Mouse (Mus musculus) limb, embryonic 14.5 days (tissue): ENCODE data around the gene Sema4f. TPM values are rescaled to one million over a fixed set of nuclear protein-coding genes. Genes with fewer than 3 reads are reported as not detected.
A peak's percentile ranks its signal among the peaks of the same experiment; 100 is the strongest.

ENCODE experiments used
- ATAC-seq: fragments of 200-750 bp; cut with Nextera tagmentation; 2 replicates; pipeline ENCODE4 v1.8.0; 2017; ENCODE audit warnings: low read depth, moderate number of reproducible peaks, moderate TSS enrichment; ENCODE audit not compliant: low FRiP score
- DNase-seq: peaks from one replicate; pipeline ENCODE4 v3.0.0-alpha.2; 2015; ENCODE audit warnings: low spot score
- H3K27ac ChIP-seq: fragments of 300-500 bp; sonication (generic); replicated peaks from 2 replicates; pipeline ENCODE4 v1.5.1; 2014; ENCODE audit warnings: low read depth, mild to moderate bottlenecking, low read length, moderate library complexity, mixed read lengths
- H3K27me3 ChIP-seq: fragments of 300-500 bp; sonication (generic); 2 replicates; pipeline ENCODE4 v1.6.1; 2014; ENCODE audit warnings: low read length, mixed read lengths; ENCODE audit not compliant: control insufficient read depth, insufficient read depth
- H3K36me3 ChIP-seq: fragments of 300-500 bp; sonication (generic); 2 replicates; pipeline ENCODE4 v1.6.1; 2014; ENCODE audit warnings: mild to moderate bottlenecking, low read length, moderate library complexity, mixed read lengths; ENCODE audit not compliant: control insufficient read depth, insufficient read depth
- H3K4me1 ChIP-seq: fragments of 300-500 bp; sonication (generic); 2 replicates; pipeline ENCODE4 v1.6.1; 2014; ENCODE audit warnings: antibody characterized with exemption, low read length, mixed read lengths; ENCODE audit not compliant: control insufficient read depth, insufficient read depth
- H3K4me2 ChIP-seq: fragments of 300-500 bp; sonication (generic); replicated peaks from 2 replicates; pipeline ENCODE4 v1.6.1; 2014; ENCODE audit warnings: low read depth, mild to moderate bottlenecking, low read length, moderate library complexity; ENCODE audit not compliant: severe bottlenecking
- H3K4me3 ChIP-seq: fragments of 300-500 bp; sonication (generic); replicated peaks from 2 replicates; pipeline ENCODE4 v1.5.1; 2014; ENCODE audit warnings: low read length
- H3K9ac ChIP-seq: fragments of 300-500 bp; sonication (generic); 2 replicates; pipeline ENCODE4 v1.6.1; 2014; ENCODE audit warnings: mild to moderate bottlenecking, low read depth, low read length, moderate library complexity; ENCODE audit not compliant: severe bottlenecking
- H3K9me3 ChIP-seq: fragments of 300-500 bp; sonication (generic); 2 replicates; pipeline ENCODE4 v1.6.1; 2016; ENCODE audit warnings: low read length; ENCODE audit not compliant: control insufficient read depth
- POLR2A ChIP-seq: fragments of 200-500 bp; IDR thresholded peaks from 2 replicates; pipeline ENCODE4 v1.8.0; 2012; ENCODE audit warnings: inconsistent platforms, mild to moderate bottlenecking, moderate library complexity, borderline replicate concordance; ENCODE audit not compliant: insufficient read depth, insufficient read length; ENCODE audit errors: extremely low read depth
- WGBS: fragments of 180-500 bp; shearing (Covaris S2); extraction: QIAGEN DNeasy Blood & Tissue Kit; methylation state at CpG from one replicate; pipeline ENCODE4 v1.1.7; 2014; 5-methylcytosine and 5-hydroxymethylcytosine counted together
- polyA plus RNA-seq, 2 experiments: library from polyadenylated mRNA; depleted of rRNA in 1 of 2; stranded (reverse) in 1 of 2; unstranded in 1 of 2; fragments of >200 nt; fragmentation: Nextera tagmentation in 1 of 2; extraction: Ambion mirVana in 1 of 2; gene quantifications; 2 replicates each; pipeline versions ENCODE4 v1.2.1 to v1.2.3; 2012 to 2014

Gene Sema4f
- polyA plus RNA-seq (2012; rRNA removed) (3.2 and 3.9 TPM in 2 replicates), polyA plus RNA-seq (2014; fragmentation: Nextera tagmentation; extraction: Ambion mirVana) (1.1 and 2.2 TPM in 2 replicates)

- Histone ChIP-seq H3K27ac (no peak within 1 kb of the TSS), H3K36me3 (no peaks in the 10 kb centered on the region), H3K9ac (peak within 1 kb of the TSS; percentile 62), H3K9me3 (no peaks in the 10 kb centered on the region), H3K27me3 (peaks cover 6% of the 10 kb centered on the region; the same call in 1 of the 2 replicates), H3K4me3 (peak within 1 kb of the TSS; percentile 51), H3K4me2 (peak within 1 kb of the TSS; percentile 84), H3K4me1 (peaks cover 5% of the 10 kb centered on the region; the same call in 1 of the 2 replicates)
- DNase-seq (peak; percentile 75), ATAC-seq (peak; percentile 94)
- TF ChIP-seq POLR2A = no peak
- 1% methylated on average over 36 of the region's 44 CpGs for WGBS
These were observed at the start of gene Sema4f for GRCm38 (mm10) chr6:82939167-82939912. TSS of gene Sema4f (minus strand) at chr6:82939769.

- no peak overlapping the region for H3K4me3 ChIP-seq
- peaks cover 7% of the 10 kb centered on the region; the same call in 1 of the 2 replicates for H3K4me1 ChIP-seq
- H3K9ac ChIP-seq = no peak overlapping the region
- H3K9me3 ChIP-seq = no peaks in the 10 kb centered on the region
- 8% methylated on average over 9 of the region's 9 CpGs for WGBS
- H3K27ac ChIP-seq = no peak overlapping the region
- no peaks in the 10 kb centered on the region for H3K27me3 ChIP-seq
- no peaks in the 10 kb centered on the region for H3K36me3 ChIP-seq
- no peak for TF ChIP-seq POLR2A
- DNase-seq (peak; percentile 60), ATAC-seq (peak; percentile 41; the same call in 1 of the 2 replicates)
- H3K4me2 ChIP-seq = peak overlapping the region; percentile 16; the same call in 1 of the 2 replicates
These were observed 47.9 kb upstream of the Sema4f start for GRCm38 (mm10) chr6:82987411-82987971.

GRCm38 (mm10) chr6:82971031-82971430 is 31.5 kb upstream of the Sema4f start:
- WGBS = 8% methylated on average over 5 of the region's 5 CpGs
- Histone ChIP-seq H3K27me3 (no peaks in the 10 kb centered on the region), H3K27ac (no peak overlapping the region), H3K9ac (no peak overlapping the region), H3K4me3 (no peak overlapping the region), H3K9me3 (no peaks in the 10 kb centered on the region), H3K4me1 (no peaks in the 10 kb centered on the region), H3K4me2 (no peak overlapping the region), H3K36me3 (no peaks in the 10 kb centered on the region)
- ATAC-seq (peak; percentile 85), DNase-seq (peak; percentile 73)
- no peak for TF ChIP-seq POLR2A

GRCm38 (mm10) chr6:82969249-82970084 is 29.9 kb upstream of the Sema4f start:
- ATAC-seq (no peak), DNase-seq (no peak)
- no peaks in the 10 kb centered on the region for H3K36me3 ChIP-seq
- no peaks in the 10 kb centered on the region for H3K27me3 ChIP-seq
- H3K27ac ChIP-seq = no peak overlapping the region
- no peak overlapping the region for H3K9ac ChIP-seq
- H3K4me1 ChIP-seq = no peaks in the 10 kb centered on the region
- WGBS = 71% methylated on average over 6 of the region's 6 CpGs
- no peak overlapping the region for H3K4me2 ChIP-seq
- no peak for TF ChIP-seq POLR2A
- no peak overlapping the region for H3K4me3 ChIP-seq
- no peaks in the 10 kb centered on the region for H3K9me3 ChIP-seq

- H3K4me2 ChIP-seq = no peak overlapping the region
- H3K27ac ChIP-seq = no peak overlapping the region
- H3K4me1 ChIP-seq = peaks cover under 1% of the 10 kb centered on the region
- no peaks in the 10 kb centered on the region for H3K9me3 ChIP-seq
- WGBS = 67% methylated on average over 1 of the region's 1 CpGs
- H3K4me3 ChIP-seq = no peak overlapping the region
- H3K9ac ChIP-seq = no peak overlapping the region
- no peak for ATAC-seq
- DNase-seq = no peak
- no peaks in the 10 kb centered on the region for H3K27me3 ChIP-seq
- H3K36me3 ChIP-seq = no peaks in the 10 kb centered on the region
- TF ChIP-seq POLR2A = no peak
These were observed 22.1 kb upstream of the Sema4f start for GRCm38 (mm10) chr6:82961664-82962063.
